Mouse (Mus musculus) lung, adult 2 months (tissue): Measurements from ENCODE around the gene Itga2b.

Experiments
- CTCF ChIP-seq: fragments of 200-500 bp; IDR thresholded peaks from 2 replicates; pipeline ENCODE4 v1.5.1; 2011; ENCODE audit warnings: mild to moderate bottlenecking, low read length, control low read depth; ENCODE audit not compliant: insufficient read depth
- POLR2A ChIP-seq: fragments of 200-500 bp; IDR thresholded peaks from 2 replicates; pipeline ENCODE4 v1.6.1; 2011; ENCODE audit warnings: low read depth, mild to moderate bottlenecking, control low read depth, low read length, borderline replicate concordance; ENCODE audit errors: extremely low read depth

DNA sequence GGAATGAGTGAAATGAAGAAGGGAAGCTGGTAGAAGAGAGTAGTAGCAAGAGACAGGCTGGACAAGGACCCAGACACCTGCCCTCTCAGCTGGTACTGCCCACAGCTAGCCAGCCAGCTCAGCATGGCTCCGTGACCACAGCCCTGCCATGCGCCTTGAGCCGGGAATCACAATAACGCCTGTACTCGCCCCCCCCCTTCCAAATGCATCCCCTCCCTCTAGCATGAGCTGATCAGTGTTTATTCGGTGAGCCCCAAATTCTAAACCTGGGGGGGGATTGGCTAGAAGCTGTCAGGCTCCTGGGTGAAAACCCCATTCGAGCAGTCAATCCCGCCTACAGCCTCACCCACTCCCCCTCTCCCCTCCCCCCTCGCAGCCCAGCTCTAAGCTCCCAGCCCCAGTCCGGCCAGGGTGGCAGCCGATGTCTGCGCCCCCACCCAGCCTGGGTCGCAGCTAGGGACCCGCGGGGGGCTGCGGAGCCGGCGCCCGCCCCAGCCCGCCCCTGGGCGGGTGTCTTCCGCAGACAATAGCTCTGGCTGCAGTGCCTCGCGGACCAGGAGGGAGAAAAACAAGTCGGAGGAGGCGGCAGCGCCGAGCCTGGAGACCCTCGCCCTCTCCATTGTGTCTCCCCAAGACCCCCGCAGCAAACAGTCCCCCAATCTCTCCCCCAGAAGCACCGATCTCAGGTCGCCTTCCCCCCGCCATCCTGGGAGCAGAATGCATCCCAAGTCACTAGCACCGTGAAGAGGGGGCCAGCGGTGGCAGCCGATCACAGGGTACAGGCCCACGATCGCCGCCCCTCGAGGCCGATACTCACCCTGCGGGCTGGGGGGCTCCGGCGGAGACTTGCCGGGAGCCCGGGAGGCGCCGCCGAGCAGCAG, 23.1 kb downstream of the Itga2b start:
- TF ChIP-seq POLR2A (no peak), CTCF (no peak)
